Mouse (Mus musculus): Measurements from ENCODE around the gene Mpzl3. TPM values are rescaled to one million over a fixed set of nuclear protein-coding genes. Genes with fewer than 3 reads are reported as not detected.

Mpzl3 gene
- polyA plus RNA-seq, 1 experiment from 2014 or later = 1.0 TPM

- Histone ChIP-seq H3K27ac (ENCODE audit: low read depth, low read length) (no peak overlapping the region), H3K9ac (ENCODE audit: low read depth, low read length) (no peak overlapping the region), H3K36me3 (ENCODE audit: control insufficient read depth, insufficient read depth, low read length) (no peaks in the 10 kb centered on the region), H3K4me2 (no peak overlapping the region), H3K27me3 (replicated peaks; ENCODE audit: control insufficient read depth, insufficient read depth, low read length) (peaks cover 16% of the 10 kb centered on the region), H3K4me1 (replicated peaks; ENCODE audit: control insufficient read depth, insufficient read depth, low read length) (0 out of 2 replicates have a peak, but pooled peaks cover 4% of the 10 kb centered on the region), H3K4me3 (ENCODE audit: low read depth, low read length) (no peak overlapping the region), H3K9me3 (ENCODE audit: control insufficient read depth, low read length) (no peaks in the 10 kb centered on the region)
- 88% methylated on average over 8 of the region's 8 CpGs for WGBS
- ATAC-seq (replicated peaks; ENCODE audit: low FRiP score) = no peak
- DNase-seq (ENCODE audit: low spot score) = no peak
Observed at GRCm38 (mm10) chr9:45119316-45119953, 64.4 kb downstream of the Mpzl3 start.

DNA sequence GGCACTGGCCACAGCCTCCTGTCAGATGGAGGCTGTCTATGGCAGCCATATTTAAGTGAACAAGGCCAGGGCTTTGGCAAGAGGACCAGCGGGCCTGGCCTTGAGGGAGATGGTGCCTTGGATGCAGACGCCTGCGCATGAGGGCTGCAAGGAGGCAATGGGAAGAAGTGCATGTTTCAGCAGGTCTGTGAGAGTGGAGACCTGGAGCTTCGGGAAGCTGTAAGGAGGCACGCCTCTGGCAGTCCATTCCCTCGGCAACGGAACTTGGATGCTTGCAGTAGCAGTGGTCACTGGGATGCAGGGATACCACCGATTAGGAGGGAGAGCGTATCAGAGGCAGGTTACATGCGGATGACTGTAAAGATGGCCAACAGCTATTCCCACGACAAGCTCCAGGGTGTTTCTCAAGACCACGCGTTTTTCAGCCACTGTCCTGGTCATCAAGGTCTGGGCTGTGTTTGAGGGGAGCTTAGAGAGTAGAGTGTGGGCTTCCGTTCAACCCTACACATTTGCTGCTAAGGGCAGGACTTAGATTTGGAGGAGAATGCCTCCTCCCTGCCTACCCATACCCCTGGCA, 65.1 kb downstream of the Mpzl3 start:
- no peak overlapping the region for H3K27ac ChIP-seq (ENCODE audit: low read depth, low read length)
- peaks cover 14% of the 10 kb centered on the region for H3K27me3 ChIP-seq (replicated peaks; ENCODE audit: control insufficient read depth, insufficient read depth, low read length)
- WGBS = 85% methylated on average over 14 of the region's 14 CpGs
- no peaks in the 10 kb centered on the region for H3K36me3 ChIP-seq (ENCODE audit: control insufficient read depth, insufficient read depth, low read length)
- DNase-seq (ENCODE audit: low spot score) = no peak
- no peak overlapping the region for H3K9ac ChIP-seq (ENCODE audit: low read depth, low read length)
- H3K4me3 ChIP-seq (ENCODE audit: low read depth, low read length) = no peak overlapping the region
- 0 out of 2 replicates have a peak, but pooled peaks cover 4% of the 10 kb centered on the region for H3K4me1 ChIP-seq (replicated peaks; ENCODE audit: control insufficient read depth, insufficient read depth, low read length)
- H3K4me2 ChIP-seq = no peak overlapping the region
- H3K9me3 ChIP-seq (ENCODE audit: control insufficient read depth, low read length) = no peaks in the 10 kb centered on the region
- no peak for ATAC-seq (replicated peaks; ENCODE audit: low FRiP score)

DNA sequence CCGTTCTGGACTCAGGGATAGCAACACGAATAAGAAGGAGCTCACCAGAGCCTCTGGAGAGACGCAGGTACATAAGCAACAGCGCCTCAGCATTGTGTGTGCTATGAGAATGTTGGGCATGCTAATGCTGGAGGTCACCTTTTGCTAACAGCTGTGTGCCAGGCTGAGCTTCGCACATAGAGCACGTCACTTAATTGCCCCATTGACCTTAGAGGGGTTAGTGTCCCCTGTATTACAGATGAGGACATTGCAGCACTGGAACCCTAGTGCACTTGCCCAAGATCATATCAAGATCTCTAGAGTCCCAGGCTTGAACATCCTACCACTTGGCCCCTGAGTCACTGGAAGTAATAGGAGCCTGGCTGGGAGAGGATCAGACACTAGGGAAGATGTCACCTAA, 65.6 kb downstream of the Mpzl3 start:
- ATAC-seq (replicated peaks; ENCODE audit: low FRiP score) (no peak), DNase-seq (ENCODE audit: low spot score) (no peak)
- H3K27ac ChIP-seq (ENCODE audit: low read depth, low read length) = no peak overlapping the region
- H3K4me1 ChIP-seq (replicated peaks; ENCODE audit: control insufficient read depth, insufficient read depth, low read length) = 0 out of 2 replicates have a peak, but pooled peaks cover 4% of the 10 kb centered on the region
- no peaks in the 10 kb centered on the region for H3K9me3 ChIP-seq (ENCODE audit: control insufficient read depth, low read length)
- WGBS = 79% methylated on average over 6 of the region's 6 CpGs
- peaks cover 13% of the 10 kb centered on the region for H3K27me3 ChIP-seq (replicated peaks; ENCODE audit: control insufficient read depth, insufficient read depth, low read length)
- H3K4me2 ChIP-seq = no peak overlapping the region
- no peak overlapping the region for H3K9ac ChIP-seq (ENCODE audit: low read depth, low read length)
- H3K4me3 ChIP-seq (ENCODE audit: low read depth, low read length) = no peak overlapping the region
- no peaks in the 10 kb centered on the region for H3K36me3 ChIP-seq (ENCODE audit: control insufficient read depth, insufficient read depth, low read length)

DNA sequence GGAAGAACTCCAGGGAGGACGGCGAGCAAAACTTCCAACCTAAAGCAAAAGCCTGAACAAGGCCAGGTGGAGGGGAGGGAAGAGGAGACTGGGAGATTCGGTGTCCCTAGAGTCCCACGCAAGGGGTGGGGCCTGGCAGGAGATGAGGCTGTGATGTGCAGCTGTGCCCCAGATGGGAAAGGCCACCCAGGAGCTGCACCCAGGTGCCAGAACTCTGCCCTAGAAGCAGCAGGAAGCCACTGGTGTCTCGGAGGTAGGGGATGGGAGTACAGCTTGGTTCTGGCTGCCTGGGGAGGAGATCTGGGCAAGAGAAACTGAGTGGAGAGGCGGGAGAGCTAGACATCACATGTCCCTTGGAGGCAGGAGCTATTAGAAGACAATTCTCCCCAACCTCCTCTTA, 66.0 kb downstream of the Mpzl3 start:
- no peak overlapping the region for H3K4me3 ChIP-seq (ENCODE audit: low read depth, low read length)
- 54% methylated on average over 6 of the region's 6 CpGs for WGBS
- ATAC-seq (replicated peaks; ENCODE audit: low FRiP score) (no peak), DNase-seq (ENCODE audit: low spot score) (no peak)
- H3K36me3 ChIP-seq (ENCODE audit: control insufficient read depth, insufficient read depth, low read length) = no peaks in the 10 kb centered on the region
- H3K9me3 ChIP-seq (ENCODE audit: control insufficient read depth, low read length) = no peaks in the 10 kb centered on the region
- 0 out of 2 replicates have a peak, but pooled peaks cover 4% of the 10 kb centered on the region for H3K4me1 ChIP-seq (replicated peaks; ENCODE audit: control insufficient read depth, insufficient read depth, low read length)
- no peak overlapping the region for H3K4me2 ChIP-seq
- no peak overlapping the region for H3K9ac ChIP-seq (ENCODE audit: low read depth, low read length)
- no peak overlapping the region for H3K27ac ChIP-seq (ENCODE audit: low read depth, low read length)
- peaks cover 10% of the 10 kb centered on the region for H3K27me3 ChIP-seq (replicated peaks; ENCODE audit: control insufficient read depth, insufficient read depth, low read length)

DNA sequence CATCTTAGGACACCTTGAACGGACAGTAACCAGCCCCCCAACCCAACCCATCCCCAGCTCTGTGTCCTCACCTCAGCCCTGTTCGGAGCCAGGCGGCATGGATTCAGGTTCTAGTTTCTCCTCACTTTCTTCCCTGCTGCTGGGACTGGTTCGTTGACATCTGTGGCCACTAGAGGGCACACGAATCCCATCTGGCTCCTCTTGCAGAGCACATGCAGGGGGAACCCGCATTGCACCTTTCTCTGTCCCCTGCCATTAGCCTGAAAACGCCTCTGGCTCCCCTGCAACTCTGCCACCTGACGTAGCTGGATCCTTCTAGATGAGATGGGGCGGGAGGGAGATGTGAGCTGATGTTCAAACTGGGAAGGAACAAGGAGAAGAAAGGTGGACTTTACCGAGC, 66.8 kb downstream of the Mpzl3 start:
- Histone ChIP-seq H3K4me3 (ENCODE audit: low read depth, low read length) (0 out of 2 replicates have a peak overlapping the region, but pooled peaks have one; percentile 14), H3K9ac (ENCODE audit: low read depth, low read length) (no peak overlapping the region)

GRCm38 (mm10) chr9:45122209-45122761, 67.3 kb downstream of the Mpzl3 start:
- H3K27ac ChIP-seq (ENCODE audit: low read depth, low read length) = no peak overlapping the region
- H3K36me3 ChIP-seq (ENCODE audit: control insufficient read depth, insufficient read depth, low read length) = no peaks in the 10 kb centered on the region
- peaks cover 4% of the 10 kb centered on the region; the same call in 1 of the 2 replicates for H3K27me3 ChIP-seq (replicated peaks; ENCODE audit: control insufficient read depth, insufficient read depth, low read length)
- H3K4me1 ChIP-seq (replicated peaks; ENCODE audit: control insufficient read depth, insufficient read depth, low read length) = 0 out of 2 replicates have a peak, but pooled peaks cover 4% of the 10 kb centered on the region
- H3K4me3 ChIP-seq (ENCODE audit: low read depth, low read length) = 0 out of 2 replicates have a peak overlapping the region, but pooled peaks have one; percentile 14
- no peak overlapping the region for H3K9ac ChIP-seq (ENCODE audit: low read depth, low read length)
- DNase-seq (ENCODE audit: low spot score) = no peak
- H3K4me2 ChIP-seq = peak overlapping the region; percentile 26; the same call in 1 of the 2 replicates
- no peak for ATAC-seq (replicated peaks; ENCODE audit: low FRiP score)
- H3K9me3 ChIP-seq (ENCODE audit: control insufficient read depth, low read length) = no peaks in the 10 kb centered on the region
- 27% methylated on average over 9 of the region's 9 CpGs for WGBS

More for the DNA sequence above, 66.8 kb downstream of the Mpzl3 start:
- H3K4me1 ChIP-seq (replicated peaks; ENCODE audit: control insufficient read depth, insufficient read depth, low read length) = 0 out of 2 replicates have a peak, but pooled peaks cover 4% of the 10 kb centered on the region
- no peaks in the 10 kb centered on the region for H3K36me3 ChIP-seq (ENCODE audit: control insufficient read depth, insufficient read depth, low read length)
- ATAC-seq (replicated peaks; ENCODE audit: low FRiP score) (peak; percentile 31; the same call in 1 of the 2 replicates), DNase-seq (ENCODE audit: low spot score) (peak; percentile 61)
- 4% methylated on average over 10 of the region's 10 CpGs for WGBS
- no peaks in the 10 kb centered on the region for H3K9me3 ChIP-seq (ENCODE audit: control insufficient read depth, low read length)
- H3K4me2 ChIP-seq = peak overlapping the region; percentile 26; the same call in 1 of the 2 replicates
- H3K27me3 ChIP-seq (replicated peaks; ENCODE audit: control insufficient read depth, insufficient read depth, low read length) = peaks cover 4% of the 10 kb centered on the region; the same call in 1 of the 2 replicates
- H3K27ac ChIP-seq (ENCODE audit: low read depth, low read length) = no peak overlapping the region

GRCm38 (mm10) chr9:45125211-45125610, 70.2 kb downstream of the Mpzl3 start:
- Histone ChIP-seq H3K27ac (ENCODE audit: low read depth, low read length) (no peak overlapping the region), H3K4me2 (no peak overlapping the region), H3K27me3 (replicated peaks; ENCODE audit: control insufficient read depth, insufficient read depth, low read length) (peaks cover 4% of the 10 kb centered on the region; the same call in 1 of the 2 replicates), H3K4me1 (replicated peaks; ENCODE audit: control insufficient read depth, insufficient read depth, low read length) (0 out of 2 replicates have a peak, but pooled peaks cover 4% of the 10 kb centered on the region), H3K9ac (ENCODE audit: low read depth, low read length) (no peak overlapping the region), H3K9me3 (ENCODE audit: control insufficient read depth, low read length) (no peaks in the 10 kb centered on the region), H3K36me3 (ENCODE audit: control insufficient read depth, insufficient read depth, low read length) (no peaks in the 10 kb centered on the region), H3K4me3 (ENCODE audit: low read depth, low read length) (no peak overlapping the region)
- DNase-seq (ENCODE audit: low spot score) (no peak), ATAC-seq (replicated peaks; ENCODE audit: low FRiP score) (no peak)
- 86% methylated on average over 14 of the region's 14 CpGs for WGBS

DNA sequence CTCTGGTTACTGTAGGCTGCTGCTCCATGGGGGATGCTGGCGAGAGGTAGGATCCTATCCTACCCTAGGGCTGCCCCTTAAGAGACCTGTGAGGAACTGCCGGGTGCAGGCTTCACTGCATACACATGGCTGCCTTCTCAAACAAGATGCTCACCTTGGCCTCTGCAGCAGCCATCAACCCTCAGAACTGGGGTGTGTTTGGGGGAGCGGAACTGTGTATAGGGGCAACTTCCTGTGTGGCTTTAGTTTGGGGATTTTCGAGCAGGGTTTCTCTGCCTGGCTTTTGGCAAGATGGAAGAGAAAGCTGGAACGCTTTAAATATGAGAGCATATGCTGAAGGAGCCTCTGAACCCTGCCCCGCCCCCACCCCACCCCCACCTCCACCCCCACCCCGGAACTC, 72.0 kb downstream of the Mpzl3 start:
- H3K27me3 ChIP-seq (replicated peaks; ENCODE audit: control insufficient read depth, insufficient read depth, low read length) = peaks cover 4% of the 10 kb centered on the region; the same call in 1 of the 2 replicates
- DNase-seq (ENCODE audit: low spot score) (no peak), ATAC-seq (replicated peaks; ENCODE audit: low FRiP score) (no peak)
- H3K27ac ChIP-seq (ENCODE audit: low read depth, low read length) = no peak overlapping the region
- H3K4me1 ChIP-seq (replicated peaks; ENCODE audit: control insufficient read depth, insufficient read depth, low read length) = 0 out of 2 replicates have a peak, but pooled peaks cover 4% of the 10 kb centered on the region
- H3K36me3 ChIP-seq (ENCODE audit: control insufficient read depth, insufficient read depth, low read length) = no peaks in the 10 kb centered on the region
- H3K4me2 ChIP-seq = no peak overlapping the region
- no peak overlapping the region for H3K4me3 ChIP-seq (ENCODE audit: low read depth, low read length)
- no peaks in the 10 kb centered on the region for H3K9me3 ChIP-seq (ENCODE audit: control insufficient read depth, low read length)
- no peak overlapping the region for H3K9ac ChIP-seq (ENCODE audit: low read depth, low read length)
- WGBS = 39% methylated on average over 7 of the region's 7 CpGs
